Mouse (Mus musculus): Measurements from ENCODE around the gene Castor1.

DNA sequence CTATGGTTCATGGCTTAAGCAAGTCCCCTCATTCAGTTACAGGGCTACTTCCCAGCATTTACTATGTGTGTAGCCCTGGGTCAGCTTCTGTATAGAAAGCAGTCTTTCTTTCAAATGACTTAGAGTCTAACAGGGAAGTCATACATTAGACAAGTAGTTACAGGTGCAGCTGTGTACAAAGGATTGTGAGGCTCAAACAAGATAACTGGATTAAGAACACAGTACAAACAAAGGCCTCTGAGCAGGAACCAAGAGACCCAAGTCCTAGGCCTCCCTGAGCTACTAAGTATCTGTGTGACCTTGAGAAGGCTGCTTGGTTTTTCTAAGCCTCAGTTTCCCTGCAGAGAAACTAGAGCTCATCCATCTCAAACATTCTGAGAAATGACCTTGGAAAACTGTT, 24.6 kb upstream of the Castor1 start:
- TF ChIP-seq CTCF (conservative IDR thresholded peaks at IDR 0.05; ENCODE audit: insufficient read depth, insufficient read length, low read depth, low read length) (no peak), POLR2A (IDR thresholded peaks at IDR 0.05; ENCODE audit: low read depth, low read length) (no peak)
